Mouse (Mus musculus) erythroblast, embryonic 14.5 days (primary cell): ENCODE results near the gene Nav2.

Experiments
- GATA1 ChIP-seq: IDR thresholded peaks from 2 replicates; pipeline ENCODE4 v1.6.1; 2012; ENCODE audit warnings: low read length, inconsistent platforms, mixed read lengths
- TAL1 ChIP-seq: IDR thresholded peaks from 3 replicates; pipeline ENCODE4 v1.6.1; 2012; ENCODE audit warnings: low read length, inconsistent platforms, mixed read lengths

- no peak for TF ChIP-seq TAL1
- TF ChIP-seq GATA1, result no peak
These were observed 27.7 kb upstream of the Nav2 start for GRCm38 (mm10) chr7:48880591-48881481.
